12 mouse cellular contexts compared by ENCODE assay signal in the genomic region with DNA sequence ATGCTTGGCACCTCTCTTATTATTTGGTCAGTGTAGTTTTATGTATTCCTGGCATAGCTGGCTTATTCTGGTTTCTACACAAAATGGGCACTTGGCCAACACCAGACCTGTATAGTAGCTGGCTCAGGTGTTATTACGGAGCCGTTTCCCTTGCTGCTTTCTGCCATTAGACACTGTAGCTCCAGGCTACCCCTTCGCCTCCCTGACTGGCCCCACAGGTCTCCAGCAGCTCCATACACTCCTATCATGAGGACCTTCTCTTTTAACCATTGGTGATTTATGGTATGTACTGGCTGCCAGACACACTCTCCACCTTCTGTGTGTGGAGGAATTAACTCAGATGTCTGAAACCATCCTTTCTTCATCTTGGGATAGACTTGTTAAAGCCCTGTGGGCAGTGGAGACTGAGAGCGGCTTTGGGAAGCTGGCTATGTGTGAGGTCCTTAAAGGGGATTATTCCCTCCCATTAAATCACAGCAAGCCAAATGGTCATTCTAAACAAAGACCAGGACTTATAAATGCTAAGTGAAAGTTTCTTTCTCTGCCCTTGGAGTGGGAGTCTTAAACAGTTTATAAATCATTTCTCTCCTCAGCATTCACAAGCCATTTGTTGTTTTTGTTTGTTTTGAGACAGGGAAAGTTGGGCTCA.
DNase-seq lines count a peak whose midpoint lies in the region; ATAC-seq and TF ChIP-seq lines count a peak whose summit lies in the region.
"Had no signal": no experiment of that assay in that cellular context is flagged by ENCODE, and none has a peak within 500 bp of the region (broad histone marks: within the 10 kb centered on the region; RNA-seq: fewer than 3 reads in every experiment).

No protein-coding gene starts in this region.

- DNase-seq in heart, adult 11 months, result peak; percentile 73
- DNase-seq in heart, adult 2 months, result no peak
- peak; percentile 56 for DNase-seq in hindlimb bud, embryonic 11.5 days (ENCODE audit: extremely low spot score, low read depth, low spot score)
- DNase-seq in kidney, postnatal 0 days (ENCODE audit: low spot score), result peak; percentile 78
- DNase-seq in mesoderm, embryonic 11.5 days (ENCODE audit: low read depth, low spot score), result peak; percentile 41
- no peak for DNase-seq in right cerebral cortex, adult 18-20 months
- DNase-seq in liver, postnatal 0 days, result no peak
- DNase-seq in heart, postnatal 36 days, result no peak
- DNase-seq: cerebellum, adult 11-12 months had no signal

- H3K27ac ChIP-seq in heart, adult 2 months, result no peak overlapping the region
- H3K27ac ChIP-seq in kidney, postnatal 0 days, result no peak overlapping the region
- H3K27ac ChIP-seq in liver, postnatal 0 days (ENCODE audit: low read depth), result no peak overlapping the region
- H3K27ac ChIP-seq: embryonic facial prominence, embryonic 10.5 days; liver, embryonic 15.5 days had no signal

- H3K36me3 ChIP-seq in heart, adult 2 months (ENCODE audit: control insufficient read depth, insufficient read depth, low read length), result no peaks in the 10 kb centered on the region
- no peaks in the 10 kb centered on the region for H3K36me3 ChIP-seq in kidney, postnatal 0 days (ENCODE audit: insufficient read depth, low read length)
- peaks cover 16% of the 10 kb centered on the region; the same call in 1 of the 2 replicates for H3K36me3 ChIP-seq in liver, postnatal 0 days (replicated peaks; ENCODE audit: insufficient read depth, low read length)
- H3K36me3 ChIP-seq: liver, embryonic 15.5 days had no signal

- ATAC-seq in kidney, postnatal 0 days (replicated peaks; ENCODE audit: low FRiP score, low read depth), result 0 out of 2 replicates have a peak, but pooled peaks have one; percentile 38
- ATAC-seq in liver, postnatal 0 days, result no peak

- H3K4me3 ChIP-seq in heart, adult 2 months, result no peak overlapping the region
- no peak overlapping the region for H3K4me3 ChIP-seq in kidney, postnatal 0 days (replicated peaks; ENCODE audit: low read depth, low read length)
- H3K4me3 ChIP-seq in liver, postnatal 0 days (ENCODE audit: low read depth, low read length), result no peak overlapping the region
- H3K4me3 ChIP-seq: embryonic facial prominence, embryonic 10.5 days; liver, embryonic 15.5 days; megakaryocyte, embryonic 14.5 days had no signal

- no peak overlapping the region for H3K9ac ChIP-seq in heart, adult 2 months (ENCODE audit: low read depth, low read length)
- no peak overlapping the region for H3K9ac ChIP-seq in kidney, postnatal 0 days (ENCODE audit: low read depth, low read length)
- no peak overlapping the region for H3K9ac ChIP-seq in liver, postnatal 0 days (replicated peaks)
- H3K9ac ChIP-seq: liver, embryonic 15.5 days had no signal

- H3K79me2 ChIP-seq in heart, adult 2 months (replicated peaks; ENCODE audit: control insufficient read depth, insufficient read depth, low read length), result no peaks in the 10 kb centered on the region

- TF ChIP-seq POLR2A in heart, adult 2 months (IDR thresholded peaks at IDR 0.05; ENCODE audit: insufficient read depth, low read depth, low read length), result no peak

- H3K4me1 ChIP-seq in heart, adult 2 months (ENCODE audit: control insufficient read depth, insufficient read depth, low read length), result peaks cover 1% of the 10 kb centered on the region; the same call in 1 of the 2 replicates
- H3K4me1 ChIP-seq in kidney, postnatal 0 days (replicated peaks; ENCODE audit: insufficient read depth, low read length), result 0 out of 2 replicates have a peak, but pooled peaks cover 3% of the 10 kb centered on the region
- H3K4me1 ChIP-seq in liver, postnatal 0 days (ENCODE audit: insufficient read depth), result no peaks in the 10 kb centered on the region; the same call in 1 of the 2 replicates
- H3K4me1 ChIP-seq: liver, embryonic 15.5 days had no signal

- 94% methylated on average over 4 of the region's 4 CpGs for WGBS in heart, adult 2 months
- 34% methylated on average over 4 of the region's 4 CpGs for WGBS in kidney, postnatal 0 days
- WGBS in liver, postnatal 0 days (ENCODE audit: insufficient replicate concordance), result 85% methylated on average over 4 of the region's 4 CpGs

- H3K4me2 ChIP-seq in kidney, postnatal 0 days (ENCODE audit: low read length), result no peak overlapping the region
- no peak overlapping the region for H3K4me2 ChIP-seq in liver, postnatal 0 days (ENCODE audit: low read depth, low read length)
- H3K4me2 ChIP-seq: liver, embryonic 15.5 days had no signal

- no peak for TF ChIP-seq EP300 in heart, adult 2 months (IDR thresholded peaks at IDR 0.05; ENCODE audit: insufficient read depth, low read depth, low read length)
- no peak for TF ChIP-seq EP300 in liver, postnatal 0 days (IDR thresholded peaks at IDR 0.05; ENCODE audit: low read depth)

- H3K9me3 ChIP-seq in kidney, postnatal 0 days (replicated peaks; ENCODE audit: low read length), result no peaks in the 10 kb centered on the region
- H3K9me3 ChIP-seq in liver, postnatal 0 days (ENCODE audit: low read length), result no peaks in the 10 kb centered on the region
- H3K9me3 ChIP-seq: embryonic facial prominence, embryonic 10.5 days; liver, embryonic 15.5 days; megakaryocyte, embryonic 14.5 days had no signal

- TF ChIP-seq CTCF in heart, adult 2 months (IDR thresholded peaks at IDR 0.05), result no peak
- TF ChIP-seq CTCF in kidney, postnatal 0 days (IDR thresholded peaks at IDR 0.05; ENCODE audit: low read depth), result no peak
- TF ChIP-seq CTCF in liver, postnatal 0 days (IDR thresholded peaks at IDR 0.05; ENCODE audit: low read depth), result no peak

- no peaks in the 10 kb centered on the region for H3K27me3 ChIP-seq in heart, adult 2 months (ENCODE audit: control insufficient read depth, insufficient read depth, low read length)
- no peaks in the 10 kb centered on the region for H3K27me3 ChIP-seq in kidney, postnatal 0 days (ENCODE audit: insufficient read depth, low read length)
- no peaks in the 10 kb centered on the region for H3K27me3 ChIP-seq in liver, postnatal 0 days (ENCODE audit: insufficient read depth, low read length)
- H3K27me3 ChIP-seq: liver, embryonic 15.5 days; megakaryocyte, embryonic 14.5 days had no signal

- intact Hi-C loops in heart, adult 2 months (cut with DNase I), result no loop called here
- intact Hi-C loops in heart, postnatal 36 days (cut with DNase I), result loop anchor here (5.0 kb wide), 1 partner anchor 49 kb away; no protein-coding TSS in a partner anchor

Comparison
In these comparisons a context has a peak if more than half of its experiments do, and no peak if none do; other contexts are left out.
1. DNase-seq: peak in heart, adult 11 months (single experiment), hindlimb bud, embryonic 11.5 days (single experiment), kidney, postnatal 0 days (single experiment) and mesoderm, embryonic 11.5 days (single experiment); none in heart, adult 2 months (0 of 2), right cerebral cortex, adult 18-20 months (single experiment), liver, postnatal 0 days (single experiment) and heart, postnatal 36 days (0 of 2).